Mouse (Mus musculus) liver, embryonic 14.5 days (tissue): Measurements from ENCODE around the gene Ubxn6. TPM values are rescaled to one million over a fixed set of nuclear protein-coding genes. Genes with fewer than 3 reads are reported as not detected.

Source experiments
- ATAC-seq: fragments of 200-750 bp; cut with Nextera tagmentation; 2 replicates; pipeline ENCODE4 v1.8.0; 2017; ENCODE audit warnings: moderate number of reproducible peaks, mild to moderate bottlenecking, moderate library complexity; ENCODE audit not compliant: insufficient read depth
- DNase-seq, 3 experiments: peaks; one replicate each; pipeline ENCODE4 v3.0.0-alpha.2; 2012 to 2013; ENCODE audit warnings: low read depth in 3 of 3, low spot score in 3 of 3
- H3K27ac ChIP-seq: fragments of 300-500 bp; sonication (generic); 2 replicates; pipeline ENCODE4 v1.5.1; 2014; ENCODE audit warnings: moderate library complexity, mild to moderate bottlenecking, control low read depth, inconsistent platforms
- H3K27me3 ChIP-seq: fragments of 300-500 bp; sonication (generic); 2 replicates; pipeline ENCODE4 v1.6.1; 2014; ENCODE audit warnings: mild to moderate bottlenecking, low read length, moderate library complexity; ENCODE audit not compliant: control insufficient read depth, insufficient read depth
- H3K36me3 ChIP-seq: fragments of 300-500 bp; sonication (generic); replicated peaks from 2 replicates; pipeline ENCODE4 v1.6.1; 2014; ENCODE audit warnings: low read depth; ENCODE audit not compliant: control insufficient read depth, insufficient read depth
- H3K4me1 ChIP-seq, 2 experiments: fragments of 200-500 bp in 1 of 2; fragments of 300-500 bp in 1 of 2; sonication (generic) in 1 of 2; replicated peaks; 2 replicates each; pipeline ENCODE4 v1.6.1; 2012 to 2014; ENCODE audit warnings: antibody characterized with exemption in 1 of 2, inconsistent platforms in 1 of 2, low read length in 1 of 2; ENCODE audit not compliant: control insufficient read depth in 2 of 2, insufficient read depth in 2 of 2
- H3K4me2 ChIP-seq: fragments of 300-500 bp; sonication (generic); 2 replicates; pipeline ENCODE4 v1.6.1; 2014; ENCODE audit warnings: low read depth, mild to moderate bottlenecking, control low read depth, moderate library complexity
- H3K4me3 ChIP-seq, 2 experiments: fragments of 200-500 bp in 1 of 2; fragments of 300-500 bp in 1 of 2; sonication (generic) in 1 of 2; 2 replicates each; pipeline ENCODE4 v1.5.1; 2012 to 2014; ENCODE audit warnings: low read depth in 2 of 2, low read length in 2 of 2, mild to moderate bottlenecking in 2 of 2, control low read depth in 1 of 2, inconsistent platforms in 1 of 2, moderate library complexity in 1 of 2; ENCODE audit not compliant: insufficient read depth in 1 of 2
- H3K9ac ChIP-seq: fragments of 300-500 bp; sonication (generic); replicated peaks from 2 replicates; pipeline ENCODE4 v1.6.1; 2014; ENCODE audit warnings: mild to moderate bottlenecking, control low read depth, moderate library complexity
- H3K9me3 ChIP-seq: fragments of 300-500 bp; sonication (generic); 2 replicates; pipeline ENCODE4 v1.6.1; 2016; ENCODE audit warnings: low read length, mixed read lengths; ENCODE audit not compliant: control insufficient read depth
- CTCF ChIP-seq: IDR thresholded peaks from 2 replicates; pipeline ENCODE4 v1.5.1; 2016; ENCODE audit warnings: antibody characterized with exemption, low read depth, control low read depth
- EP300 ChIP-seq: IDR thresholded peaks from 2 replicates; pipeline ENCODE4 v1.6.1; 2016; ENCODE audit warnings: antibody characterized with exemption, low read depth
- WGBS: fragments of 180-500 bp; shearing (Covaris S2); extraction: QIAGEN DNeasy Blood & Tissue Kit; methylation state at CpG from one replicate; pipeline ENCODE4 v1.1.7; 2014; ENCODE audit not compliant: insufficient replicate concordance; 5-methylcytosine and 5-hydroxymethylcytosine counted together
- polyA plus RNA-seq, 2 experiments: library from polyadenylated mRNA; depleted of rRNA in 1 of 2; stranded (reverse) in 1 of 2; unstranded in 1 of 2; fragments of >200 nt; fragmentation: Nextera tagmentation in 1 of 2; extraction: Ambion mirVana in 1 of 2; gene quantifications; 2 replicates each; pipeline versions ENCODE4 v1.2.1 to v1.2.3; 2012 to 2014

Ubxn6 gene
- polyA plus RNA-seq, 2 experiments, result 7.3 to 10.8 TPM

DNA sequence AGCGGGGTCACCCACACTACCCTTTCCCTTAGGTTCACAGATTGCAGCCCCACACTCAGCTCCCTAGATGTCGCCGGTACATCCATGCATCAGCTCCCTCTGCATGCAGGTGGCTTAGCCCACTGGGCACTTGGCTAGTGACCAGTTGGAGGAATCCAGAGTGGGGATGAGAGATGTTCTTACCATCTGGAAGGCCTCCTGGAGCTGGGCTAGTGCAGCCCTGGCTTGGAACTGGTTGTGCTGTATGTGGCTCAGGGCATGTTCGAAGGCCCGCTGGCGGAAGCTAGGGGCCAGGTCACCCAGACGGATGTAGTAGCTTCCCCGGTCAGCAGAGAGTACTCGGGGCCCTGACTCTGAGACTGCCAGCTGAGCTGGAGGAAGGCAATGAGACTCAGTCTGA, 28.1 kb upstream of the Ubxn6 start:
- Histone ChIP-seq H3K4me3 (no peak overlapping the region), H3K27ac (no peak overlapping the region), H3K9ac (no peak overlapping the region), H3K4me2 (no peak overlapping the region), H3K9me3 (no peaks in the 10 kb centered on the region), H3K4me1 (no peaks in the 10 kb centered on the region), H3K27me3 (no peaks in the 10 kb centered on the region), H3K36me3 (peaks cover 7% of the 10 kb centered on the region)
- TF ChIP-seq EP300 (no peak), CTCF (no peak)
- DNase-seq (no peak), ATAC-seq (no peak)
- 86% methylated on average over 9 of the region's 9 CpGs for WGBS

DNA sequence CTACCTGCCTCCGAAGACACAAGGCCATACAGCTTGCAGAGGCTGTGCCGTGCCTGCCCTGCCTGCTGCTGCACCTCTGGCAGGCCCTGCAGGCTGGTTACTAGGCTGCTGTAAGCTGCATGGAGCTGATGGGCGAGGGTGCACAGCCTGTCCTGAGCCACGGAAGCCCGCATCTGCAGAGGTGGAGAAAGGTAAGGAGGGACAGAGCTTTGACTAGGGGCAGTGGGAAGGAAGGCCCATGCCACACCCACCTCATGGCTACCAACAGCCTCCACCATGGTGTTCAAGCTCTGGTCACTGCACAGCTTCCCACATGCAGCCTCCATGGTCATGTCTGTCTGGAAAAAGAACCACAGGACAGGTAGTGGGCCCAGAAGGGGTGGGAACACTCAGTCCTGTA, 27.3 kb upstream of the Ubxn6 start:
- Histone ChIP-seq H3K4me1 (no peaks in the 10 kb centered on the region), H3K9ac (no peak overlapping the region), H3K4me3 (no peak overlapping the region), H3K36me3 (peaks cover 12% of the 10 kb centered on the region), H3K27ac (no peak overlapping the region), H3K9me3 (no peaks in the 10 kb centered on the region), H3K4me2 (no peak overlapping the region), H3K27me3 (no peaks in the 10 kb centered on the region)
- no peak for DNase-seq
- WGBS, result 86% methylated on average over 5 of the region's 5 CpGs
- no peak for TF ChIP-seq EP300
- no peak for TF ChIP-seq CTCF
- no peak for ATAC-seq

DNA sequence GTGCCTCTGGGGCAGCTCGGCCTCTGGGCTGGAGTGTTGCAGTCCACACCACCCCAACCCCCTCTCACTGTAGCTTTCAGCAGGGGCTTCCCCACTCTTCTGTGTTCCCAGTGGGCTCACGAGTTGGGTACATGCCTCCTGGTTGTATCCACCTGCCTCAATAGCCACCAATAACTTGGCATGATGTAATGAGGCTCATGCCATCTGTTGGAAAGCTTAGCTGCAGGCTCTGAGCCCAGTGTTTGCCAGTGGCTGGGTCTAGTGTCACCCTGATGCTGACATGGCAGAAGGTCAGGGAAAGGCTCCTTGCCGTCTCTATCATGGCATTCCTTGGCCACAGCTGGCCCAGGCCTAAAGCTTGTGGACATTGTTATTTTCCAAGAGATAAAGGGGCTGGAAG, 26.0 kb upstream of the Ubxn6 start:
- no peaks in the 10 kb centered on the region for H3K4me1 ChIP-seq
- no peak for DNase-seq
- H3K4me3 ChIP-seq, result no peak overlapping the region
- no peak overlapping the region for H3K27ac ChIP-seq
- no peak overlapping the region for H3K9ac ChIP-seq
- H3K4me2 ChIP-seq, result no peak overlapping the region
- H3K27me3 ChIP-seq, result no peaks in the 10 kb centered on the region
- H3K9me3 ChIP-seq, result no peaks in the 10 kb centered on the region
- no peak for TF ChIP-seq CTCF
- no peak for TF ChIP-seq EP300
- H3K36me3 ChIP-seq, result peaks cover 19% of the 10 kb centered on the region
- ATAC-seq, result no peak
- WGBS, result 83% methylated on average over 3 of the region's 3 CpGs

DNA sequence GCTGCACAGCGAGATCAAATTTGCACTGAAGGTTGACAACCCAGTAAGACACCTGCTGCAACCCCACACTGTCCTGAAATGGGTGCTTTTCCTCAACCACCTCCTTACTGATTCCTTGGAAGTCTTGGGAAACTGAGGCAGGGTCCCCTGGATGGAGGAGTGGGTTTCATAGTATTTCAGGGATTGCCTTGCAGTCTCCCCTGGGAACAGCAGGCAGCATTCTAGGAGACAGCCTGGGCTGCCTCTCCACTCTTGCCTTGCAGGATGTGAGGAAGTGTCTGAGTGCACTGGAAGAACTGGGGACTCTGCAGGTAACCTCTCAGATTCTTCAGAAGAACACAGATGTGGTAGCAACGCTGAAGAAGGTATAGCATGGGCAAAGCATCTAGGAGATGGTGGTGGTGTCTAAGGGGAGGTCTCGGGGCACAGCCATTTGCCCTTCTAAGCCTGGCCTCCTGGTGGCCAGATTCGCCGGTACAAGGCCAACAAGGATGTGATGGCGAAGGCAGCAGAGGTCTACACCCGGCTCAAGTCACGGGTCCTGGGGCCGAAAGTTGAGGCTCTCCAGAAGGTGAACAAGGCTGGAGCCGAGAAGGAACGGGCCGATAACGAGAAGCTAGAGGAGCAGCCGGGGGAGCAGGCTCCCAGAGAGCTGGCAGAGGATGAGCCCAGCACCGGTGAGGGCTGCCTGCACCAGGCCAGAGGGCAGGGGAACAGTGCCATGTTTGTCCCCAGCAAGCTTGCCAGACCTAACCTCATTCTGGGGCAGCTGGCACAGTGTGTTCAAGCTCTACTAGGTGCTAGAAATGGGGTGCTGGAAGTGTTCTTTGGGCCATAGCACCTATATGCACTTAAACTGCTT, 24.1 kb upstream of the Ubxn6 start:
- Histone ChIP-seq H3K36me3 (peaks cover 21% of the 10 kb centered on the region), H3K9ac (no peak overlapping the region), H3K4me1 (no peaks in the 10 kb centered on the region), H3K27me3 (no peaks in the 10 kb centered on the region), H3K4me2 (no peak overlapping the region), H3K4me3 (no peak overlapping the region), H3K9me3 (no peaks in the 10 kb centered on the region), H3K27ac (no peak overlapping the region)
- 77% methylated on average over 15 of the region's 15 CpGs for WGBS
- peak; percentile 47 for TF ChIP-seq CTCF
- TF ChIP-seq EP300, result no peak
- ATAC-seq, result no peak
- no peak for DNase-seq

- Histone ChIP-seq H3K36me3 (peaks cover 21% of the 10 kb centered on the region), H3K27ac (no peak overlapping the region), H3K4me2 (no peak overlapping the region), H3K9me3 (no peaks in the 10 kb centered on the region), H3K4me3 (no peak overlapping the region), H3K4me1 (no peaks in the 10 kb centered on the region), H3K27me3 (no peaks in the 10 kb centered on the region), H3K9ac (no peak overlapping the region)
- TF ChIP-seq EP300 (no peak), CTCF (no peak)
- DNase-seq (no peak), ATAC-seq (no peak)
- 84% methylated on average over 8 of the region's 8 CpGs for WGBS
These were observed 23.4 kb upstream of the Ubxn6 start for GRCm38 (mm10) chr17:56098180-56098579.
